ENCODE assay signal across 23 mouse cellular contexts in the genomic region with DNA sequence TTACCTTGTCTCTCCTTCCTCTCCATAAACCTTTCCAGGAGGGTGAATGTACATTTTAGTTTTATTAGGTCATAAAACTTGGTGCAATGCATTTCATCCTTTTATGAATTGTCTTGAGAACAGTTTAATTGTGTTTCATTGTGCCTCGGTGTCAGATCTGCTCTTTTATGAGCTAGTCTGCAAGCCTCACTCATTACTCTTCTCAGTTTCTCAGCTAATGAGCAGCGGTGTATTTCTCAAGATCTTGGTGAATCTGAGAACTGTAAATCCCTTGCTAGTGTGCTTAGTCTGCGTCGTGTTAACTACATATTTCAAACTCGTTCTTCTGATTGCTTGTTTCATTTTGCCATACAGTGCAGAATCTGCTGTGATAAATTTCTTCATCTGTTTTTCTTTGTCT.
DNase-seq lines count a peak whose midpoint lies in the region; ATAC-seq and TF ChIP-seq lines count a peak whose summit lies in the region.
"Had no signal": no experiment of that assay in that cellular context is flagged by ENCODE, and none has a peak within 500 bp of the region (broad histone marks: within the 10 kb centered on the region; RNA-seq: fewer than 3 reads in every experiment).

No protein-coding gene starts in this region.

- no peak overlapping the region for H3K9ac ChIP-seq in intestine, embryonic 16.5 days (ENCODE audit: low read depth, low read length)
- no peak overlapping the region for H3K9ac ChIP-seq in intestine, postnatal 0 days (ENCODE audit: low read depth, low read length)
- H3K9ac ChIP-seq in neural tube, embryonic 13.5 days: no peak overlapping the region
- H3K9ac ChIP-seq in neural tube, embryonic 14.5 days (replicated peaks; ENCODE audit: low read depth, low read length): no peak overlapping the region
- H3K9ac ChIP-seq: embryonic facial prominence, embryonic 13.5 days; embryonic facial prominence, embryonic 15.5 days; forebrain, embryonic 12.5 days had no signal

- H3K4me2 ChIP-seq in intestine, embryonic 16.5 days (ENCODE audit: low read depth, low read length): no peak overlapping the region
- H3K4me2 ChIP-seq in intestine, postnatal 0 days (replicated peaks; ENCODE audit: low read depth): no peak overlapping the region
- no peak overlapping the region for H3K4me2 ChIP-seq in neural tube, embryonic 13.5 days
- H3K4me2 ChIP-seq in neural tube, embryonic 14.5 days (ENCODE audit: low read depth, low read length): no peak overlapping the region
- H3K4me2 ChIP-seq: embryonic facial prominence, embryonic 13.5 days; embryonic facial prominence, embryonic 15.5 days; forebrain, embryonic 12.5 days had no signal

- no peak overlapping the region for H3K27ac ChIP-seq in intestine, embryonic 16.5 days (ENCODE audit: low read length)
- no peak overlapping the region for H3K27ac ChIP-seq in intestine, postnatal 0 days (ENCODE audit: low read depth, low read length)
- H3K27ac ChIP-seq in neural tube, embryonic 13.5 days (replicated peaks): no peak overlapping the region
- H3K27ac ChIP-seq in neural tube, embryonic 14.5 days (ENCODE audit: low read depth, low read length): no peak overlapping the region
- H3K27ac ChIP-seq: embryonic facial prominence, embryonic 13.5 days; embryonic facial prominence, embryonic 15.5 days; forebrain, embryonic 10.5 days; forebrain, embryonic 12.5 days had no signal

- TF ChIP-seq CTCF in intestine, postnatal 0 days (IDR thresholded peaks at IDR 0.05; ENCODE audit: low read depth): no peak

- H3K36me3 ChIP-seq in intestine, embryonic 16.5 days (ENCODE audit: control insufficient read depth, insufficient read depth, low read length): no peaks in the 10 kb centered on the region
- H3K36me3 ChIP-seq in intestine, postnatal 0 days (ENCODE audit: control insufficient read depth, insufficient read depth): no peaks in the 10 kb centered on the region
- no peaks in the 10 kb centered on the region for H3K36me3 ChIP-seq in neural tube, embryonic 13.5 days
- no peaks in the 10 kb centered on the region for H3K36me3 ChIP-seq in neural tube, embryonic 14.5 days (ENCODE audit: control insufficient read depth, insufficient read depth, low read length)
- H3K36me3 ChIP-seq: embryonic facial prominence, embryonic 13.5 days; embryonic facial prominence, embryonic 15.5 days; forebrain, embryonic 10.5 days; forebrain, embryonic 12.5 days had no signal

- no peak overlapping the region for H3K4me3 ChIP-seq in intestine, embryonic 16.5 days (ENCODE audit: low read length)
- no peak overlapping the region for H3K4me3 ChIP-seq in intestine, postnatal 0 days (ENCODE audit: low read depth, low read length)
- H3K4me3 ChIP-seq in neural tube, embryonic 13.5 days: no peak overlapping the region
- no peak overlapping the region for H3K4me3 ChIP-seq in neural tube, embryonic 14.5 days (ENCODE audit: low read depth, low read length)
- H3K4me3 ChIP-seq: embryonic facial prominence, embryonic 13.5 days; embryonic facial prominence, embryonic 15.5 days; erythroblast, embryonic 14.5 days; forebrain, embryonic 10.5 days; forebrain, embryonic 12.5 days had no signal

- peak; percentile 33; the same call in 1 of the 2 replicates for ATAC-seq in intestine, embryonic 16.5 days
- no peak for ATAC-seq in intestine, postnatal 0 days
- peak; percentile 76 for ATAC-seq in neural tube, embryonic 13.5 days (ENCODE audit: low read depth)
- ATAC-seq in neural tube, embryonic 14.5 days (ENCODE audit: low read depth): peak; percentile 72; the same call in 1 of the 2 replicates
- ATAC-seq: forebrain, embryonic 14.5 days had no signal

- WGBS in intestine, embryonic 16.5 days: 61% methylated on average over 5 of the region's 5 CpGs
- 64% methylated on average over 5 of the region's 5 CpGs for WGBS in intestine, postnatal 0 days
- WGBS in neural tube, embryonic 13.5 days: 32% methylated on average over 5 of the region's 5 CpGs
- WGBS in neural tube, embryonic 14.5 days: 28% methylated on average over 5 of the region's 5 CpGs

- H3K9me3 ChIP-seq in intestine, embryonic 16.5 days (ENCODE audit: control insufficient read depth, low read length): no peaks in the 10 kb centered on the region
- no peaks in the 10 kb centered on the region for H3K9me3 ChIP-seq in intestine, postnatal 0 days (ENCODE audit: control insufficient read depth)
- H3K9me3 ChIP-seq in neural tube, embryonic 13.5 days: no peaks in the 10 kb centered on the region
- no peaks in the 10 kb centered on the region for H3K9me3 ChIP-seq in neural tube, embryonic 14.5 days (ENCODE audit: control insufficient read depth, low read length)
- H3K9me3 ChIP-seq: embryonic facial prominence, embryonic 13.5 days; embryonic facial prominence, embryonic 15.5 days; forebrain, embryonic 10.5 days; forebrain, embryonic 12.5 days had no signal

- H3K4me1 ChIP-seq in intestine, embryonic 16.5 days (ENCODE audit: control insufficient read depth, insufficient read depth, low read length): no peaks in the 10 kb centered on the region
- no peaks in the 10 kb centered on the region for H3K4me1 ChIP-seq in intestine, postnatal 0 days (replicated peaks; ENCODE audit: control insufficient read depth, insufficient read depth, low read length)
- H3K4me1 ChIP-seq in neural tube, embryonic 13.5 days (replicated peaks): peaks cover 3% of the 10 kb centered on the region; the same call in 1 of the 2 replicates
- no peaks in the 10 kb centered on the region for H3K4me1 ChIP-seq in neural tube, embryonic 14.5 days (ENCODE audit: control insufficient read depth, insufficient read depth, low read length)
- H3K4me1 ChIP-seq: embryonic facial prominence, embryonic 13.5 days; embryonic facial prominence, embryonic 15.5 days; forebrain, embryonic 10.5 days; forebrain, embryonic 12.5 days had no signal

- no peaks in the 10 kb centered on the region for H3K27me3 ChIP-seq in intestine, embryonic 16.5 days (replicated peaks; ENCODE audit: control insufficient read depth, insufficient read depth, low read length)
- no peaks in the 10 kb centered on the region for H3K27me3 ChIP-seq in intestine, postnatal 0 days (replicated peaks; ENCODE audit: control insufficient read depth, insufficient read depth, low read length)
- H3K27me3 ChIP-seq in neural tube, embryonic 13.5 days: no peaks in the 10 kb centered on the region
- H3K27me3 ChIP-seq in neural tube, embryonic 14.5 days (ENCODE audit: control insufficient read depth, insufficient read depth, low read length): no peaks in the 10 kb centered on the region
- H3K27me3 ChIP-seq: embryonic facial prominence, embryonic 13.5 days; embryonic facial prominence, embryonic 15.5 days; forebrain, embryonic 12.5 days had no signal

- no peak for DNase-seq in neural tube, embryonic 10.5 days (ENCODE audit: extremely low spot score, low spot score)
- DNase-seq in testis, postnatal 14 days (ENCODE audit: low spot score): no peak
- no peak for DNase-seq in urinary bladder, postnatal 10 days (ENCODE audit: low spot score)
- DNase-seq: adrenal gland, adult 2 months; adrenal gland, postnatal 10 days; adrenal gland, postnatal 25 days; cerebellum, adult 11 months; cerebellum, adult 18-20 months; cerebellum, adult 8-10 months; cerebellum, adult 9-11 months; cerebellum, postnatal 14 days; cerebellum, postnatal 36 days; embryo, embryonic 11 days had no signal
